Mouse (Mus musculus): ENCODE results near the gene Gm16513. TPM values are rescaled to one million over a fixed set of nuclear protein-coding genes. Genes with fewer than 3 reads are reported as not detected.
"Not testable (repeated sequence)": the region's sequence is repeated elsewhere in the genome, so short reads cannot be mapped to it uniquely, and the experiment has no call there.

Gene Gm16513
- polyA plus RNA-seq (2015; fragmentation: Nextera tagmentation; extraction: Ambion mirVana) = not detected in 2 replicates

GRCm38 (mm10) chr5:95182324-95182723 lies at the start of gene Gm16513:
Gene Gm16513 (plus strand): TSS chr5:95182624.
- not testable (repeated sequence) for H3K9ac ChIP-seq (ENCODE audit: low read depth, low read length); H3K4me2 ChIP-seq (ENCODE audit: low read length); ATAC-seq; H3K36me3 ChIP-seq (ENCODE audit: control insufficient read depth, insufficient read depth, low read length); H3K9me3 ChIP-seq (ENCODE audit: control insufficient read depth, low read length); H3K27ac ChIP-seq (ENCODE audit: low read depth, low read length); H3K4me1 ChIP-seq (ENCODE audit: control insufficient read depth, insufficient read depth, low read depth, low read length); H3K27me3 ChIP-seq (replicated peaks; ENCODE audit: control insufficient read depth, insufficient read depth, low read length); H3K4me3 ChIP-seq (ENCODE audit: low read length)
- WGBS = no CpG with 5 or more reads among the region's 1 CpGs

Other genes starting within 250 kb of the Gm16513 start
- not detected in 2 replicates for gene Gm6367, start 194.0 kb upstream of the Gm16513 start, polyA plus RNA-seq (2015; fragmentation: Nextera tagmentation; extraction: Ambion mirVana)
- not detected in 2 replicates for gene Gm7942, start 75.7 kb upstream of the Gm16513 start, polyA plus RNA-seq (2015; fragmentation: Nextera tagmentation; extraction: Ambion mirVana)
- gene Gm10424, start 90.1 kb downstream of the Gm16513 start, polyA plus RNA-seq (2015; fragmentation: Nextera tagmentation; extraction: Ambion mirVana) = not detected in 2 replicates
- gene Gm3259, start 123.3 kb downstream of the Gm16513 start, polyA plus RNA-seq (2015; fragmentation: Nextera tagmentation; extraction: Ambion mirVana) = not detected in 2 replicates